Mouse (Mus musculus) heart, adult 2 months (tissue): ENCODE measurements at regions not wholly inside any gene's neighbourhood (a gene's known extent, or its start where the extent isn't known, plus 50 kb on each side); places are given as distances from the start of the nearest gene placed in this dataset.

ENCODE experiments used
- CTCF ChIP-seq: fragments of 200-600 bp; IDR thresholded peaks from 2 replicates; pipeline ENCODE4 v1.8.1; 2022; ENCODE audit warnings: antibody characterized with exemption, mild to moderate bottlenecking, moderate library complexity
- EP300 ChIP-seq: fragments of 200-500 bp; IDR thresholded peaks from 2 replicates; pipeline ENCODE4 v1.6.1; 2011; ENCODE audit warnings: low read depth, low read length, control low read depth; ENCODE audit not compliant: insufficient read depth

DNA sequence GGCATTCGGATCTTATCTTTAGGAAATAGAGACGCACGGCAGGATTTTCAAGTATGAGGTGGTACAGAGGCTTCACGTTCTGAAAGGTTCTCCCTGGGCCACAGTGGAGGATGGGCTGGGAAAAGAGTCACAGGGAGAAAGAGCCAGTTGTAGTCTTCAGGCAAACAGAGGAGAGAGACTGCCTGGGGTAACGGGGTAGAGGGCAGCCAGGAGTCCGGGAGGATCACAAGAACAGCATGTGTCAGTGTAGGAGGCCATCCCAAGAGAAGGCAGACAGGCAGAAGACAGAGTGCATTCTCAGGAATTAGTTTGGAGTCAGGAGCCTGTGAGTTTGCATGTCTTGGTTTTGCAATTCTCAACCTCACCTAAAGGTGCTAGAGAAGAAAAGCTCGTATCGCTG lies 94.5 kb upstream of the Cpeb4 start:
- no peak for TF ChIP-seq CTCF
- no peak for TF ChIP-seq EP300
